Mouse (Mus musculus) heart, embryonic 15.5 days (tissue): Measurements from ENCODE around the gene Sertad2. TPM values are rescaled to one million over a fixed set of nuclear protein-coding genes. Genes with fewer than 3 reads are reported as not detected.

Experiments used
- ATAC-seq: fragments of 200-750 bp; cut with Nextera tagmentation; replicated peaks from 2 replicates; pipeline ENCODE4 v1.8.0; 2017; ENCODE audit warnings: low read depth, moderate TSS enrichment; ENCODE audit not compliant: insufficient number of reproducible peaks, insufficient read depth, low FRiP score
- H3K27ac ChIP-seq: fragments of 300-500 bp; sonication (generic); 2 replicates; pipeline ENCODE4 v1.5.1; 2015; ENCODE audit warnings: mild to moderate bottlenecking, inconsistent platforms
- H3K27me3 ChIP-seq: fragments of 300-500 bp; sonication (generic); 2 replicates; pipeline ENCODE4 v1.6.1; 2015; ENCODE audit warnings: inconsistent platforms
- H3K36me3 ChIP-seq: fragments of 300-500 bp; sonication (generic); 2 replicates; pipeline ENCODE4 v1.6.1; 2015; ENCODE audit warnings: mild to moderate bottlenecking, inconsistent platforms
- H3K4me1 ChIP-seq: fragments of 300-500 bp; sonication (generic); replicated peaks from 2 replicates; pipeline ENCODE4 v1.6.1; 2015; ENCODE audit warnings: inconsistent platforms
- H3K4me2 ChIP-seq: fragments of 300-500 bp; sonication (generic); 2 replicates; pipeline ENCODE4 v1.6.1; 2015; ENCODE audit warnings: inconsistent platforms, mild to moderate bottlenecking, moderate library complexity
- H3K4me3 ChIP-seq: fragments of 300-500 bp; sonication (generic); 2 replicates; pipeline ENCODE4 v1.5.1; 2015; ENCODE audit warnings: mild to moderate bottlenecking, inconsistent platforms
- H3K9ac ChIP-seq: fragments of 300-500 bp; sonication (generic); 2 replicates; pipeline ENCODE4 v1.6.1; 2015; ENCODE audit warnings: mild to moderate bottlenecking, inconsistent platforms
- H3K9me3 ChIP-seq: fragments of 300-500 bp; sonication (generic); replicated peaks from 2 replicates; pipeline ENCODE4 v1.6.1; 2016; ENCODE audit warnings: inconsistent platforms
- WGBS: fragments of 180-500 bp; shearing (Covaris S2); methylation state at CpG from one replicate; pipeline ENCODE4 v1.1.7; 2015; ENCODE audit warnings: mixed read lengths; 5-methylcytosine and 5-hydroxymethylcytosine counted together
- polyA plus RNA-seq: library from polyadenylated mRNA; unstranded; fragments of >200 nt; fragmentation: Nextera tagmentation; extraction: Ambion mirVana; gene quantifications from 2 replicates; pipeline ENCODE4 v1.2.1, GENCODE M21; 2015

The Sertad2 gene
- 32.0 and 33.7 TPM in 2 replicates for polyA plus RNA-seq

GRCm38 (mm10) chr11:20542739-20543452 is at the start of gene Sertad2:
Sertad2 (plus strand) TSS chr11:20543253.
- H3K4me2 ChIP-seq = peak within 1 kb of the TSS; percentile 83
- peak within 1 kb of the TSS; percentile 96 for H3K27ac ChIP-seq
- WGBS = under 1% methylated on average over 62 of the region's 62 CpGs

DNA sequence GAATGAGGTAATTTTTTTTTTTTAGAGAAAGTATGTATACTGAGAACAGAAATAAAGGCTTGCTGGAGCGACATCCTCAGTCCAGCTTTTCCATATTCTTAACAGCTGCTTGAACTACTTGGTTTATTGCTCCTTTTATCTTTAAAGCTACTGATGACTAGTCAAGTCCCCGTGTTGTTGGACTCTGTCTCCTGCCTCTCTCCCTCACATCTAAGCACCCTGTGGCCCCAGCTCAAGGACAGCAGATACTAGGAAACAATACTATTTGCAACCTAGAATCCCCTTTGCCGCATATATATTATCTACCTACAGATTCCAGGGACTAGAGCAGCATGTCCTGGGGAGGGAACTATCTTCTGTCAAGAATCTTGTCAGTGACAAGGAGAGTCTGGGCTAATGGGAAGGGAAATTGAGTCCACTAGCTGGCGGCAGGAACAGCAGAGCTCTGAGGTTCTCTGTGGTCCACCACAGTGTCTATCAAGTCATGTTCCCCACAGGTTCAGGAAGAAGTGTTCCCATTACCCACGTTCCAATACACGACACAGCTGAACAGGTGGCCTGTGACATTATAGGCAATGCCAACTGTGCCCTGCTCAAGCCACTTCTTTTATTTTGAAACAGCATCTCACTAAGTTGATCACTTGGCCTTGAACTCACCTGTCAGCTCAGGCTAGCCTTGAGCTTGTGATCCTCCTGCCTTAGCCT is 49.0 kb upstream of the Sertad2 start:
- ATAC-seq = no peak
- no peak overlapping the region for H3K4me2 ChIP-seq
- H3K27me3 ChIP-seq = no peaks in the 10 kb centered on the region
- H3K9me3 ChIP-seq = no peaks in the 10 kb centered on the region
- 67% methylated on average over 6 of the region's 6 CpGs for WGBS
- no peaks in the 10 kb centered on the region for H3K36me3 ChIP-seq
- H3K9ac ChIP-seq = no peak overlapping the region
- H3K27ac ChIP-seq = no peak overlapping the region
- H3K4me1 ChIP-seq = no peaks in the 10 kb centered on the region
- H3K4me3 ChIP-seq = no peak overlapping the region

More at GRCm38 (mm10) chr11:20542739-20543452, at the start of gene Sertad2:
- H3K4me3 ChIP-seq = peak within 1 kb of the TSS; percentile 75
- H3K36me3 ChIP-seq = no peaks in the 10 kb centered on the region
- ATAC-seq = peak; percentile 99
- peaks cover 16% of the 10 kb centered on the region for H3K4me1 ChIP-seq
- H3K9ac ChIP-seq = peak within 1 kb of the TSS; percentile 79
- no peaks in the 10 kb centered on the region for H3K27me3 ChIP-seq
- H3K9me3 ChIP-seq = no peaks in the 10 kb centered on the region

DNA sequence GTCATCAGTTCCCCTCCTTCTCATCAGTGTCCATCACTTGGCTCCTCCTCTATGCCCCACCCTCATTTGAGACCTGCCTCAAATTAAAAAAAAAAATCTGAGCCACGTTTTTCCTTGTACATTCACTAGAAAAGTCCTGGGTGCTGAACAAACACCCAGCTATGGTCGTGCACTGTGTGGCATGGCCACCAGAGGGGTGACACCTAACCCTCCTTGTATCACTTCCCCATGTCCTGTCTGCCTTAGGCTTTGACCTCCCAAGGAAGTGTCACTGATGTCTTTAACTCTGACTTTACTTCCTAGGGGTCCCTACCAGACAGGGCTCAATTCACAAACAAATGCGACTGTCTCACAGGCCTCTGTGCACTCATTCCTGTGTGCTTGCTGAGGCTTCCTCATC is 42.5 kb upstream of the Sertad2 start:
- Histone ChIP-seq H3K27ac (no peak overlapping the region), H3K27me3 (no peaks in the 10 kb centered on the region), H3K4me1 (no peaks in the 10 kb centered on the region), H3K9me3 (no peaks in the 10 kb centered on the region), H3K4me2 (no peak overlapping the region), H3K9ac (no peak overlapping the region), H3K36me3 (no peaks in the 10 kb centered on the region), H3K4me3 (no peak overlapping the region)
- WGBS = 31% methylated on average over 3 of the region's 3 CpGs
- no peak for ATAC-seq

- no peak overlapping the region for H3K4me3 ChIP-seq
- H3K9ac ChIP-seq = no peak overlapping the region
- no peaks in the 10 kb centered on the region for H3K27me3 ChIP-seq
- no peaks in the 10 kb centered on the region for H3K36me3 ChIP-seq
- H3K4me1 ChIP-seq = no peaks in the 10 kb centered on the region
- no peak for ATAC-seq
- no peak overlapping the region for H3K27ac ChIP-seq
- no peak overlapping the region for H3K4me2 ChIP-seq
- 64% methylated on average over 5 of the region's 5 CpGs for WGBS
- no peaks in the 10 kb centered on the region for H3K9me3 ChIP-seq
Observed at GRCm38 (mm10) chr11:20501160-20501955, 41.7 kb upstream of the Sertad2 start.

DNA sequence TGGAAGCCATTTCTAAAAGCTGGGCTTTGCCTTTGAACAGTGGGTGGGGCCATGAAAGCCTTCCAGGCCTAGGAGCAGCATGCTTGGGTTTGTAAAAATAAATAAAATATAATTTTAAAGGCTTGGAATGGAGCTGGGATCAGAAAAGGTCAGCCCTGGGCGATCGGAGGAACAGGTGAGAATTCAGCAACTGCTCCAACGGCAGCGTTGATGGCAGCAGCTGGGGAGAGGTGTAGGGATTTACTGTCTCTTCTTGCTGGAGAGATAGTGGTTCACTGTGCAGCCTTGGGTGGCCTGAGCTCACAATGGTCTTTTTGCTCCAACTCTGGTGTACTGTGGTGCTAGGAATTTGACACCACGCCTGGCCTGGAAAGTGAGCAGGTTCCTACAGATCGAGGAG is 29.5 kb upstream of the Sertad2 start:
- Histone ChIP-seq H3K4me3 (no peak overlapping the region), H3K9me3 (no peaks in the 10 kb centered on the region), H3K4me2 (no peak overlapping the region), H3K9ac (no peak overlapping the region), H3K4me1 (no peaks in the 10 kb centered on the region), H3K27me3 (no peaks in the 10 kb centered on the region), H3K27ac (no peak overlapping the region), H3K36me3 (no peaks in the 10 kb centered on the region)
- WGBS = 85% methylated on average over 6 of the region's 6 CpGs
- ATAC-seq = no peak

GRCm38 (mm10) chr11:20514757-20515156 is 28.3 kb upstream of the Sertad2 start:
- Histone ChIP-seq H3K27ac (no peak overlapping the region), H3K9ac (no peak overlapping the region), H3K4me2 (no peak overlapping the region), H3K4me3 (no peak overlapping the region), H3K4me1 (no peaks in the 10 kb centered on the region), H3K27me3 (no peaks in the 10 kb centered on the region), H3K36me3 (no peaks in the 10 kb centered on the region), H3K9me3 (no peaks in the 10 kb centered on the region)
- no peak for ATAC-seq
- 73% methylated on average over 4 of the region's 4 CpGs for WGBS

DNA sequence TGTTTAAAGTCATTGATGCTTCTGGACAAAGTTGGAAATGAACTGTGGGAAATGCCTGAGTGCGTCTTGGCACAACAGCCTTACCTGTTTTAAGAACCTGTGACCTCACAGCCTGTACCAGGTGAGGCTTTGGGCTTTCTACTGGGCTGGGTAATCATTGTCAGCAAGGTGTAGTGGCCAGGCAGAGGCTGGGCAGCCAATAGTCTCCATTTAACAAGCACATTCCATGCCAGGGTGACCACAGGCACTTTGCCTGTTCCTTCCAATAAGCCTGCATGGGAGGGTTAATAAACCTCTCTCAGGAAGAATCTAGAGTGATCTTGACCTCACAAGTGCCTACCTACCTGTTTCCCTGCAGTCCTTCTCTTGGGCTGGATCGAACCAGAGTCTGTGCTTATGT is 21.7 kb upstream of the Sertad2 start:
- 87% methylated on average over 2 of the region's 2 CpGs for WGBS
- no peaks in the 10 kb centered on the region for H3K36me3 ChIP-seq
- ATAC-seq = no peak
- H3K4me3 ChIP-seq = no peak overlapping the region
- H3K9me3 ChIP-seq = no peaks in the 10 kb centered on the region
- no peaks in the 10 kb centered on the region for H3K4me1 ChIP-seq
- no peaks in the 10 kb centered on the region for H3K27me3 ChIP-seq
- H3K9ac ChIP-seq = no peak overlapping the region
- H3K27ac ChIP-seq = no peak overlapping the region
- no peak overlapping the region for H3K4me2 ChIP-seq

- Histone ChIP-seq H3K4me2 (no peak overlapping the region), H3K36me3 (no peaks in the 10 kb centered on the region), H3K27ac (no peak overlapping the region), H3K9me3 (no peaks in the 10 kb centered on the region), H3K4me1 (no peaks in the 10 kb centered on the region), H3K4me3 (no peak overlapping the region), H3K27me3 (no peaks in the 10 kb centered on the region), H3K9ac (no peak overlapping the region)
- no peak for ATAC-seq
- 70% methylated on average over 4 of the region's 4 CpGs for WGBS
Observed at GRCm38 (mm10) chr11:20522750-20523149, 20.3 kb upstream of the Sertad2 start.

DNA sequence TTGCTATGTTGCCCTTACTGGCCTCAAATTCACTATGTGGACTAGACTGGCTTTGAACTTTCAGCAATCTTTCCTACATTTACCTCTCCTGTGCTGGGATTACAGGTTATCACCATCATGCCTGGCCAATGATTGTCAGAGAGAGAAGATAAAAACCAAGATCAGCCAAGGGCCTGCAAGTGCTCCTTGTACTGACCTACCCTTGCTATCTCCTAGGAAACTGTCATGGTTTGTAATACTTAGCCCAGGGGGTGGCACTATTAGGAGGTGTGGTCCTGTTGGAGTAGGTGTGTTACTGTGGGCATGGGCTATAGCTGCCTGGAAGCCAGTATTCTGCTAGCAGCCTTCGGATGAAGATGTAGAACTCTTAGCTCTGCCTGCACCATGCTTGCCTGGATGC is 18.6 kb upstream of the Sertad2 start:
- no peak for ATAC-seq
- Histone ChIP-seq H3K4me2 (no peak overlapping the region), H3K9ac (no peak overlapping the region), H3K27ac (no peak overlapping the region), H3K4me3 (no peak overlapping the region), H3K27me3 (no peaks in the 10 kb centered on the region), H3K36me3 (no peaks in the 10 kb centered on the region), H3K4me1 (no peaks in the 10 kb centered on the region), H3K9me3 (no peaks in the 10 kb centered on the region)
- 80% methylated on average over 1 of the region's 1 CpGs for WGBS

DNA sequence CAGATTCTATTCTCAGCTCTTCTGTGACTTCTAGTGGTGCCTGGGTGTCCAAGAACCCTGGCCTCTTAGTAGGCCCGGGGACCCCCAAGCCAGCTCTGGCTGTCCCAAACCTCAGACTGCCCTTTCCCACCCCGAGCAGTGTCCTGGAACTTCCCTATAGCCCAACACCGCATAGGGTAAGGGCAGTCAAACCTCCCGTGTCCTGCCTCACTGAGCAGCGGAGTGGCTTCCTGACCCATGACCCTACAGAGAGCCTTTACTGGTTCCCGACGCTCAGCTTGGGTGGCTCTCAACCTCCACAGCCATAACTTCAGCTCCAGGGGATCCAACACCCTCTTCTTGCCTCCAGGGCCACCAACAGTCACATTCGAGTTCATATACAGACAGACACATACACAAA is 17.1 kb upstream of the Sertad2 start:
- Histone ChIP-seq H3K9me3 (no peaks in the 10 kb centered on the region), H3K4me1 (peaks cover 2% of the 10 kb centered on the region), H3K27me3 (no peaks in the 10 kb centered on the region), H3K4me3 (no peak overlapping the region), H3K4me2 (no peak overlapping the region), H3K9ac (no peak overlapping the region), H3K36me3 (no peaks in the 10 kb centered on the region), H3K27ac (no peak overlapping the region)
- no peak for ATAC-seq
- 83% methylated on average over 8 of the region's 8 CpGs for WGBS

GRCm38 (mm10) chr11:20527901-20528300 is 15.2 kb upstream of the Sertad2 start:
- H3K4me2 ChIP-seq = no peak overlapping the region
- H3K4me3 ChIP-seq = no peak overlapping the region
- no peak overlapping the region for H3K9ac ChIP-seq
- peaks cover 12% of the 10 kb centered on the region for H3K4me1 ChIP-seq
- no peak overlapping the region for H3K27ac ChIP-seq
- H3K36me3 ChIP-seq = no peaks in the 10 kb centered on the region
- 90% methylated on average over 3 of the region's 3 CpGs for WGBS
- no peak for ATAC-seq
- no peaks in the 10 kb centered on the region for H3K9me3 ChIP-seq
- H3K27me3 ChIP-seq = no peaks in the 10 kb centered on the region
